Mouse (Mus musculus) bone marrow, adult 2 months (tissue): ENCODE measurements around the gene Rptn. TPM values are rescaled to one million over a fixed set of nuclear protein-coding genes. Genes with fewer than 3 reads are reported as not detected.

Experiments
- H3K27ac ChIP-seq: fragments of 200-500 bp; 2 replicates; pipeline ENCODE4 v1.5.1; 2012; ENCODE audit warnings: low read depth, mild to moderate bottlenecking, control low read depth, inconsistent platforms, low read length; ENCODE audit not compliant: control insufficient read depth, poor library complexity, insufficient read depth
- H3K4me1 ChIP-seq: fragments of 200-500 bp; 2 replicates; pipeline ENCODE4 v1.6.1; 2011; ENCODE audit warnings: low read length; ENCODE audit not compliant: control insufficient read depth, insufficient read depth
- H3K4me3 ChIP-seq: fragments of 200-500 bp; replicated peaks from 2 replicates; pipeline ENCODE3; 2011; ENCODE audit warnings: mild to moderate bottlenecking, low read depth, low read length, control low read depth; ENCODE audit not compliant: control insufficient read depth
- CTCF ChIP-seq: fragments of 200-500 bp; IDR thresholded peaks from 2 replicates; pipeline ENCODE4 v1.5.1; 2011; ENCODE audit warnings: low read length, control low read depth; ENCODE audit not compliant: control insufficient read depth, insufficient read depth
- POLR2A ChIP-seq: fragments of 200-500 bp; IDR thresholded peaks from 2 replicates; pipeline ENCODE4 v1.6.1; 2011; ENCODE audit warnings: low read depth, mild to moderate bottlenecking, control low read depth, low read length, borderline replicate concordance; ENCODE audit not compliant: control insufficient read depth
- WGBS: fragments of 180-500 bp; shearing (Covaris S2); methylation state at CpG from one replicate; pipeline ENCODE4 v1.1.7; 2018; 5-methylcytosine and 5-hydroxymethylcytosine counted together
- polyA plus RNA-seq: library from polyadenylated mRNA; stranded (reverse); fragments of >200 nt; gene quantifications from 2 replicates; pipeline ENCODE4 v1.2.4, GENCODE M21; 2011; ENCODE audit warnings: low replicate concordance; ENCODE audit not compliant: missing spikeins, insufficient read depth, insufficient read length

Rptn gene
- not detected in 2 replicates for polyA plus RNA-seq

DNA sequence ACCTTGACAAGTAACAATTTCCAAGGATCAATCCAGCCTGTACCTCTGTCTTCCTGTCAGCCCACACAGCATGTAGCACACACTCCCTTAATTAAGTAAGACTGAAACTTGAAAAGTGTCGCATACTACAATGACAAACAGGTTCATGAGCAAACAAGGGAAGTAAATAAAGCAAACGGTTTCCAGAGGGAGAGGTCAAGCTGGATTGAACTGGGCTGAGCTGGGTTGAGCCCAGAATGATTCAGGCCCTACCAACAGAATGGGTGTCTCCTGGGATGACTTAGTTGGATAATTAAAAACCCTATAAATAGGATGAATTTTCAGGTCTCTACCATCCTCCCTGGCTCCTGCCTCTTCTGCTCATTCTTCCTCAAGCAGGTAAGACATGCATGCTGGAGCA, at the start of gene Rptn:
Gene Rptn (plus strand): TSS at position 334 of the 400 bp plus-strand sequence.
- TF ChIP-seq CTCF (no peak), POLR2A (no peak)
- 78% methylated on average over 2 of the region's 2 CpGs for WGBS
- no peak within 1 kb of the TSS for H3K27ac ChIP-seq
- no peaks in the 10 kb centered on the region for H3K4me1 ChIP-seq
- no peak within 1 kb of the TSS for H3K4me3 ChIP-seq

DNA sequence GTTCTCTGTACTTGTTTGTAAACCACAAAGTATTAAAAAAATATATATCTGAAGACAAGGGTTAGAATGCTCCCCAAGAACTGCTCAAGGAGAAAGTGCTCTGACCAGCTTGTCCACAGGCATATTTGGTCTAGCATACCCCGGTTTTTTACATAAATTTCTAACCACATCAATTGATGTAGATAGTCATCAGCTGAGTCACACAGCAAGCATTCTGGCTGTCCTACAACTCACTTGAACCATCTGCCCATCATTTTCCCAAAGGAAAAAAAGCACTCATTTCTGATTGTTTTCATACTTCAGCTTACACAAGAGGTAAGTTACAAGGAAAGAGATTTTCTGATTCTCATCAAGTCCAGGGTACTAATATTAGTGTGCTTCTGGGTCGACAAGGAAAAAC, 46.6 kb upstream of the Rptn start:
- no peaks in the 10 kb centered on the region for H3K4me1 ChIP-seq
- 58% methylated on average over 2 of the region's 2 CpGs for WGBS
- H3K27ac ChIP-seq = no peak overlapping the region
- TF ChIP-seq CTCF = no peak
- H3K4me3 ChIP-seq = no peak overlapping the region

GRCm38 (mm10) chr3:93360045-93360444, 33.5 kb upstream of the Rptn start:
- Histone ChIP-seq H3K4me3 (no peak overlapping the region), H3K4me1 (no peaks in the 10 kb centered on the region; the same call in 1 of the 2 replicates), H3K27ac (no peak overlapping the region)
- TF ChIP-seq POLR2A (no peak), CTCF (peak; percentile 61; the same call in 1 of the 2 replicates)
- 17% methylated on average over 7 of the region's 7 CpGs for WGBS

DNA sequence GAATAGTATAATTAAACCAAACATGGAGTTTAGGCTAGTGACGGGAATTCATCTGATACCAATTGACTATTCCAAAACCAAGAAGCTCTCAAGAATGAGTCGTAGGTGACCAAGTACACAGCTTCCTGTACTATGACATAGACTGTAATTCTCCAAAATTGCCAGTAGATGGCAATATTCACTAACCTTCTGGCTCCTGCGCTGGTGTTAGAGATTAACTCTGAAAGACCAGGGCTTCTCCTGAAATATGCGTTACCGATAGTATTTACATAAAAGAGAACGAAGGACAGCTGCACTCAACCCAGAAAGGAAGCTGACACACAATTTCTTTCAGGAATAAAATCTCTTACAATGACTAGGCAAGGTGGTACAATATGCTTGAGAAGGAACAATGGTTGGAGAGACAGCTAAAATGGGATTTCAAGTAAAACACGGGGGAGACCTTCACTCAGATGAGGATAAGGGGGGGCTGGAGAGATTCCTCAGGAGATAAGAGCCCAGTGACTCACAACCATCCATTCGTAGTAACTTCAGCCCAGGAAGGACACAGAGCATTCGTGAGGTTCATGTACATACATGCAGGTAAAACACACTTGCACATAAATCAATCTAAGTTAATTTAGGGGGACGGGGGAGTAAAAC, 31.4 kb upstream of the Rptn start:
- no peak for TF ChIP-seq POLR2A
- TF ChIP-seq CTCF = no peak
- WGBS = 16% methylated on average over 10 of the region's 10 CpGs
- Histone ChIP-seq H3K4me3 (no peak overlapping the region), H3K4me1 (no peaks in the 10 kb centered on the region; the same call in 1 of the 2 replicates), H3K27ac (no peak overlapping the region)

DNA sequence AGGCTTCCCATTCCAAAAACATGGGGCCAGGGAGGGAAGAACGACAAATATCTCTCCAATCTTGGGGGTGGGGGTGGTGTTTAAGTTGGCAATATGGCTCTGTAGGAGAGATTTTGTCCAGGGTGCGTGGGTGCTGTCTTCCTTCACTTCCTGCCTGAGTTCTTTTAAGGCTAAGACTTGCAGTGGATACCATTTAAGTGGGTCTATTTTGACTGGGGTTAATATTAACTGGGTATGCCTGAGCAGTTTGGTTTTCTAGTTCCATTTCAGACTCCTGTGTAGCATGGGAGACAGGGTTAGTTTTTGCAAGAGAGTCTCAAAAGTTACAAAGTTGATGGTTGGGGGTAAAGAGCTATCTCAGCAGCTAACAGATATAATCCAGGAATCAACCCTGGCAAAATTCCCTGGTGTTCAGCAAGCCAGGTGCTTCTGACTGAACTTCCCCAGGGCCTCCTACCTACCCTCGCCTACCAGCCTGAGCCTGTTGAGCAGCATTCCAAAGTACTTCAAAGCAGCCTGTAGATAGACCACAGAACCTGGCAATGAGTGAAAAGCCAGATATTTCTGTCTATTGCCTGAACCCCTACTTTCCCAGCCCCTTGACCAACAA, 26.4 kb upstream of the Rptn start:
- Histone ChIP-seq H3K4me3 (no peak overlapping the region), H3K27ac (no peak overlapping the region), H3K4me1 (no peaks in the 10 kb centered on the region; the same call in 1 of the 2 replicates)
- TF ChIP-seq POLR2A (no peak), CTCF (no peak)
- 65% methylated on average over 3 of the region's 3 CpGs for WGBS

GRCm38 (mm10) chr3:93368171-93368570, 25.3 kb upstream of the Rptn start:
- H3K4me3 ChIP-seq = no peak overlapping the region
- H3K27ac ChIP-seq = no peak overlapping the region
- 47% methylated on average over 1 of the region's 1 CpGs for WGBS
- TF ChIP-seq CTCF = no peak
- TF ChIP-seq POLR2A = no peak
- H3K4me1 ChIP-seq = no peaks in the 10 kb centered on the region; the same call in 1 of the 2 replicates

DNA sequence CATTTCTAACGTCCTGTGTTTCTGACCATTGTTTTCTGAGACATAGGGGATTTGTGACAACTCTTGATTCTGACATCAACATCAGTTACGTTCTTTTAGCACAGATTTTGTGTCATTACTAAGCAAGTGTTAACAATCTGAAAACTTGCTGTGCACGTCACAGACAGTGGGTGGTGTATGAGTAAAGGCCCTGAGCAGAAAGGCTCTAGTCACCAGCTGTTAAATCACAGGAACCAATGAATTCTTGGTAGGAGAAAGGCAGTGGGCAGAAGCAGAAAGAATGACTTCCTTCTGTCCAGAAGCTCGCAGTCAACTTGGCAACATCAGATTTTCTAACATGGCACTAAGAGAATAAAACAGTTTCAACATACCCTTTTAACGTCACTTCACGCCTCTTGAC, 20.1 kb upstream of the Rptn start:
- TF ChIP-seq CTCF = no peak
- no peak for TF ChIP-seq POLR2A
- 74% methylated on average over 6 of the region's 6 CpGs for WGBS
- Histone ChIP-seq H3K4me3 (no peak overlapping the region), H3K4me1 (no peaks in the 10 kb centered on the region), H3K27ac (no peak overlapping the region)

GRCm38 (mm10) chr3:93375196-93375595, 18.3 kb upstream of the Rptn start:
- 28% methylated on average over 1 of the region's 1 CpGs for WGBS
- no peaks in the 10 kb centered on the region for H3K4me1 ChIP-seq
- no peak overlapping the region for H3K27ac ChIP-seq
- no peak overlapping the region for H3K4me3 ChIP-seq
- TF ChIP-seq POLR2A (no peak), CTCF (no peak)
